Mouse (Mus musculus) common myeloid progenitor, adult 5-6 weeks (primary cell): Measurements from ENCODE around the gene Fkbp1b. TPM values are rescaled to one million over a fixed set of nuclear protein-coding genes. Genes with fewer than 3 reads are reported as not detected.
A peak's percentile ranks its signal among the peaks of the same experiment; 100 is the strongest.
"Not testable (repeated sequence)": the region's sequence is repeated elsewhere in the genome, so short reads cannot be mapped to it uniquely, and the experiment has no call there.

ENCODE experiments used
- ATAC-seq: replicated peaks from 2 replicates; pipeline ENCODE4 v1.8.0; 2016; ENCODE audit warnings: low read depth, mild to moderate bottlenecking, moderate TSS enrichment, inconsistent platforms; ENCODE audit not compliant: poor library complexity, severe bottlenecking
- total RNA-seq: library from RNA; stranded (forward); fragments of 200-1000, 187-1606 nt; gene quantifications from 2 replicates; pipeline ENCODE4 v1.2.3, GENCODE M21; 2017

Fkbp1b gene
- 2.8 and 8.4 TPM in 2 replicates for total RNA-seq

DNA sequence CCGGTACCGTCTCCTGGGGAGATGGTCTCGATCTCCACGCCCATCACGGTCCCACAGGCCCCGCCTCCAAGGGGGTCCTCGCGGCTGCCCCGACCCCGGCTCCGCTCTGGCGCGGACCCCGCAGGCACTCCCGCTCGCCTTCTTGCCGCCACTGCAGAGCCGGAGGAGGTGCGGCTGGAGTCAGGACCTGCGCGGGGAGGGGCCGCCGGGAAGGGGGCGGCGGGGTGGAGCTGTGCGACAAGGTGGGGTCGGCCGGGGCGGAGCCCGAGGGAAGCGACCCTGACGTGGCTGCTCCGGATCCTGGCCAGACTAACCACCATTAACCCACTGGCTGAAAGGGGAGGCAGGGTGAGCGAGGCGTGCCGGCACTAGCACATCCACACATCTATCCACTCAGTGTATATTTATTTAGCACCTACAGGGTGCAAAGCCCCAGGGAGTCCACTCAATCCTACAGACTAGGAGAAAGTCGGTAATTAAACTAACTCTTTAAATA is at the start of gene Fkbp1b:
Gene Fkbp1b (minus strand): TSS at position 200 of the 496 bp plus-strand sequence.
- peak; percentile 48 for ATAC-seq

DNA sequence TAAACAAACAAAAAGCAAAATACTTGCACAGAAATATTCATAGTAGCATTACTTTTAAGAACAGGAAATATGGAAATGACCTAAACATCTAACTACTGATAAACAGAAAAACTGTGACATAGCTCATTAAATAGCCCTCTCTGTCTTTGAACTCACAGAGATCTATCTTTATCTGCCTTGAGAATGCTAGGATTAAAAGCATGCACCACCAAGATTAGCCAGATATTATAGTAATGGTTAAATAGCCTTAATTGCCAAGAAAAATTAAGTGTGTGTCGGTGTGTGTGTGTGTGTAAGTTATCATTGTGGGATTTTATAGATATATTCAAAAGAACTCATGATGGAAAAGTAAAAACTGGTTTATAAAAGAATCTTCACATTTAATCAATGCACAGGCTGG is 48.5 kb upstream of the Fkbp1b start:
- no peak for ATAC-seq

DNA sequence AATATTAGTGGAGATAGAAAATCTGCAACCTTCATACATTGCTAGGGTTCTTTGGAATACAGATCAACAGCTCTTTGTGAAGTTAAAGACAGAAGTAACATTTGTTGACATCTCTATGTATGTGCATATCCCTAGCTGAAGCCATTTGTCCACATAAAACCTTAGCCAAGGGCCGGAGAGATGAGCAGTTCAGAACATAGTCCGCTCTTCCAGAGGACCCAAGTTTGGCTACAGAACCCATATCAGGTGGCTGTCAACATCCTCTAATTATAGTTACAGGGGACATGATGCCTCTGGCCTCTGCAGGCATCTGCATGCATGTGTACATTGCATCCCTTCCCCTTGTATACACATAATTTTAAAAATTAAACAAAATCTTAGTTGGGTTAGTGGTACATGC is 47.9 kb upstream of the Fkbp1b start:
- no peak for ATAC-seq

DNA sequence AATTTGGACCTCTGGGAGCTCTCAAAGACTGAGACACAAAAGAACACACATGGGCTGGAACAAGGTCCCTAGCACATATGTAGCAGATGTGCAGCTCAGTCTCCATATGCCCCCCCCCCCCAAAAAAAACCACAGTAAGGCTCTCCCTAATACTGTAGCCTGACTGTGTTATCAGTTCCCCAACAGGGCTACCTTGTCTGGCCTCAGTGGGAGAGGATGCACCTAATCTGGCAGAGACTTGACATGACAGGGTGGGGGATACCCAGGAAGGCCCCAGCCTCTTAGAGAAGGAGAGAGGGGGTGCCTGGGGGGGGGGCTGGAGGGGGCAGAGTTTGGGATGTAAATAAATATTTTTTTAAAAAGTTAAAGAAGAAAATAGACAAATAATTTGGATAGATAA is 47.3 kb upstream of the Fkbp1b start:
- ATAC-seq = no peak

DNA sequence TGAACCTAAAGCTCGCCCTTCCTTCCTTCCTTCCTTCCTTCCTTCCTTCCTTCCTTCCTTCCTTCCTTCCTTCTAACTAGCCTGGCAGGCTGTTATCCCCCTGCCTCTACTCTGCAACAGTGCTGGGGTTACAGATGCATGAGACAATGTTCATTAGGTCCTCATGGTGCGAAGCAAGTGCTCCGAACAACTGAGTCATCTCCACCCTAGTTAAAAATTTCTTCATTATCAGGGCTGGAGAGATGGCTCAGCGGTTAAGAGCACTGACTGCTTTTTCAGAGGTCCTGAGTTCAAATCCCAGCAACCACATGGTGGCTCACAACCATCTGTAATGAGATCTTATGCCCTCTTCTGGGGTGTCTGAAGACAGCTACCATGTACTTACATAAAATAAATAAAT is 45.2 kb upstream of the Fkbp1b start:
- not testable (repeated sequence) for ATAC-seq

DNA sequence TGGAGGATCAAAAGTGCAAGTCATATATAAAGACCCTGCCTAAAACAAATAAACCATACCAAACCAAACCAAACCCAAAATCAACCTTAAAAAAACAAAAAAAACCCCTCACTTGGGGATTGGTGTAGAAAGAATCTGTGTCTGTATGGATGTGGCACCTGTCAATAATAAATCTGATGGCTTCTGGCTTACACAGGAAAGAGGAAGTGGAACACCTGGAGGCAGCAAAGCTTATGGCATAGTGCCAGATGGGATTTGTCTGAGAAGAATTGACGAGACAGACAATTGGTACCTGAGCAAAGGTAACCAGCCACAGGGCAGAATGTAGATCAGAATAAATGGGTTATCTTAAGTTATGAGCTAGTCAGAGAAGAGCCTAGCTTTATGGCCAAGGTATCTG is 43.7 kb upstream of the Fkbp1b start:
- ATAC-seq = no peak

DNA sequence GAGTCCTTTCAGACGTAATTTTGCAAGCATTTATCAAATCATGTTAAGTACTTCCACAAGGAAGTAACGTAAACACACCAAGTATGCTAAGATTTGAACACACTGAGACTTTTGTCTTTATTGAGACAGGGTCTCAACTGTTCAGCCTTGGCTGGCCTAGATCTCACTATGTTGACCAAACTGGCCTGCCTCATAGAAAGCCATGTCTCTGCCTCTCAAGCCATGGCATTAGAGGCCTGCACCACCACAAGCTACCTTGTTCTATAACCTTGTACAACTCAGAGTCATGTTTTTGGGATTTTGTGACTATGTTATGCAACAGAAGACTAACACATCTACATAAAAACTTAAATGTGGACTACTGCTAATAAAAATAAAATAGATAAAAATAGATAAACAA is 40.7 kb upstream of the Fkbp1b start:
- no peak for ATAC-seq

DNA sequence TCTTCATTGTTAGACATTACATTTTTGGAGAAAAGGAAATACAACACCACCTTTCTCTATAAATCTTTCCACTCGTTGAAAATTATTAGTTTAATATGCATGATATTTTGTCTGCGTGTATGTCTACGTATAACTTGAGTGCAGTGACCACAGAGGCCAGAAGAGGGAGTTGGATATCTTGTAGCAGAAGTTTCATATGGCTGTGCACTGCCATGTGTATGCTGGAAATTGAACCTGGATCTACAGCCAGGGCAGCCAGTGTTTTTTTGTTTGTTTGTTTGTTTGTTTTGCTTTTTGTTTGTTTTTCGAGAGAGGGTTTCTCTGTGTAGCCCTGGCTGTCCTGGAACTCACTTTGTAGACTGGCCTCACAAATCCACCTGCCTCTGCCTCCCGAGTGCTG is 37.7 kb upstream of the Fkbp1b start:
- no peak for ATAC-seq

DNA sequence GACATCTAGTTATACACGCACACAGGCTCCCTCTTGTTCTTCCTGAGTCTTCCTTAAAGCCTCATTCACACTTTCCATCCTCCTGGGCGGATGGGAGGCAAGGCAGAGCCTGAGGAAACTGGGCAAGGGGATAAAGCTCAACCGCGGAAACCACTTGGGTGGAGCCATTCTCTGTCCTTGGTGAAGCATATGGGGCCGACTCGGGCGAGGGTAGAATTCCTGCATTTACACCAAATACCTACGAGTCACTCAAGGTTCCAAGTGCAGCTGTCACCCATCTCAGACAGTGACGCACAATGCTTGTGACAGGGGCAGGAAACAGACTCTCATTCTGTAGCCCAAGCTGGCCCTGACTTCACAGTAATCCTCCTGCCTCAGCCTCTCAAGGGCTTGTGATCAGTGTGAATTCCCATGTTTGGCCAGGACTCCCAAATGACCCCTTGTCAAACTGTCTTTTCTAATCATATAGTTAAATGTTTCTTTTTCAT is 36.9 kb upstream of the Fkbp1b start:
- ATAC-seq = peak; percentile 34

DNA sequence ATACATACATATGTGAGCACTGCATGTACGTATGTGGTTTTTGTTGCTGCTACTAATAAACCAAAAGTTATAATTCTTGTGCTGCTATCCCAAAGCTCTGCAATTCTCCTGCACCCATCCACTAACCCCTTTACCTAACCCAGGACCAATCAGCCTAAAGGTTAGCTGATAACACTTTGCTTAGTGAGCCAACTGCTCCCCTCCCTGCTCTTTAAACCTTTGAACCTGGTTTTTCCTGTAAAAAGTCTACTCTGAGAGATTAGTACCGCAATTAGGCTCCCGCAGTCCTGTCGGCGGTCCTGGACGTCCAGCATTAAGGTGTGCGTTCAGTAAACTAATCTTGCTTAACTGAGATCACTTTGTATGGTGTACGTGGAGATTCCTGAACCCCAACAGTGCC is 34.2 kb upstream of the Fkbp1b start:
- ATAC-seq = no peak

DNA sequence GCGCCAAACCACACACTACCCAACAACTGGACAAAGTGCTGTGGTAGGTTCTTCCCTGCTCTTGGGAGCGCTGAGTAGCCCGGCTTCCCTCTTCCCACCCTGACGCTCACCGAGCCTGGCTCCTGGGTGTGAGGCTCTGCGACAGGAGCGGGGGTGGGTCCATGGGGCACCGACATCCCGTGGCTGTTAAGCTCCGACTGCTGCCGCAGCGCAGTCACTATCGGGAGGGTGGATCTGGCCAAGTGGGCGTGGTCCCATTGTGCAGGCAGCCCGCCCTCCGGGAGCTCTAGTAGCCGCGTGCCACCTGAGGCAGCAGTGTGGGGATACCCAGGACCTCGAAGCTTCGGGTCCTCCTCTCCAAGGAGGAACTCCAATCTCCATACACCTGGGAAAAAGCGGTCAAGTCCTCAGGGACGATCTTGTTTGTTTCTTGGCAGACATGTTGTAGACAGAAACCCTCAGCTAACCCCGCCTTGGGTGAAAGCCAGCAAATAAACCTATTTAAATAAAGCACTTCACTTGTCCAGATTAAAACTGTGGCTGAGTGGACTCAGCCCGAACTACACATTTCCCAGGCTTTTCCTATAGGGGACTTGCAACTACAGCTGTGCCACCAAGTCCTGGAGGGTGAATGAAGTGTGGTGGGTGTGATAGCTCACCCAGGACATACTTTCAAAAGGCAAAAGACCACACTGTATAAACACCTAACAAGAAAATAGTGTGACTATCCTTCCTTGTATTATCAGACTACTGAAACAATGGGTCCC is 33.0 kb upstream of the Fkbp1b start, which contains the start of gene Mfsd2b:
Gene Mfsd2b (minus strand): TSS at position 199 of the 767 bp plus-strand sequence.
- ATAC-seq = peak; percentile 73

DNA sequence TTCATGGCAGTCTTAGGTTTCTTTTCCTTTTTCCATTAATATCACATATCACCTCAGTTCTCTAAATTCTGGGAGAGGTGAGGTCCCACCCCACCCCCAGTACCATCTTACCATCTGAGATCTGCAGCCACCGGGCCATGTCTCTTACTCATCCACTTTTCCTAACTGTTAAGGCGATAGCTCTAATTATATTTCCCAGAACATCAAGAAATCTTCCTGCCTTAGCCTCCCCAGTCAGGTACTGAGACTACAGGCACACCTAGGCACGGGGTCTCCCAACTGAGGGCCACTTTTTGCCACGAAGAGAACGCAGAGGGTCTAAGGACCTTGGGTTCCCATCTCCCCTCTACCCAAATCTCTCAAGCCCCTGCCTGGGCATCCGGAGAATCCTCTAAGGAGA is 32.1 kb upstream of the Fkbp1b start:
- ATAC-seq = no peak

DNA sequence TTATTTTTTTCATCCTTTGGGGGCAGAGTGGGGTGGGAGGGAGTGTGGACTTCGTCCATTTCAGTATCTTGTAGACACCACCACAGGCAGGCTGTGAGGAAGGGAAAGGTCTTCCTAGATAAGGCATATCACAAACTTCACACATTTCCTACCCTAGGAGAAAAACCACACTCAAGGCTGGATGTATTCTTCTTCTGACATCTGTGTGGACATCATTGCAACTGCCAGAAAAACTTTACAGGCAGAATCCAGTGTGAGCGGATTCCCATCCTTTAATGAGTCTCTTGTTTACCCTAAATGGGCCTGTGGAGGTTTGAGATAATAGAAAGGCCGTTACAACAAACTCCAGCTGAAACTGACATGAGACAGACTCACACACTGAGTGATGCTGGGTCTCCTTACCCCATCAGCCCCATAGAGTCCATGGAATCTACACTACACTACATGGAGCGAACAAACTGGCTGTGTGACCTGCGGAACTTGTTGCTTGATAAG is 31.6 kb upstream of the Fkbp1b start:
- peak; percentile 64 for ATAC-seq

DNA sequence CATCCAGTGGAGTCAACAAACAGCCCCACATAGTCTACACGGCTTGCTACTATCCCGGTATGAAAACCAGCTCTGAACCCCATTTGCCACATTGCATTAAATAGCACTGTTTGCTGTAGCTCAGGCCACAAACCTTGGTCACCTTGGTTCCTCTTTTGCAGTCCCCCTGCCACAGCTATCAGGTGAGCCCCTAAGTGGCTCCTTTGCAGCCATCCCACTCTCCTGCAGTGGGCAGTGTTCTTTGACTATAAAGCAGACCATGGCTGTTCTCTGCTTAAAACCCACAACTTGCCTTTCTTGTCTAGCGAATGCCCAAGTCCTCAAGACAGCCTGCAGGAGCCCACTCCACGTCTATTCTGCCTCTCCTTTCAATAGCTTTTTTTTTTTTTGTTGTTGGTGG is 30.9 kb upstream of the Fkbp1b start:
- no peak for ATAC-seq

DNA sequence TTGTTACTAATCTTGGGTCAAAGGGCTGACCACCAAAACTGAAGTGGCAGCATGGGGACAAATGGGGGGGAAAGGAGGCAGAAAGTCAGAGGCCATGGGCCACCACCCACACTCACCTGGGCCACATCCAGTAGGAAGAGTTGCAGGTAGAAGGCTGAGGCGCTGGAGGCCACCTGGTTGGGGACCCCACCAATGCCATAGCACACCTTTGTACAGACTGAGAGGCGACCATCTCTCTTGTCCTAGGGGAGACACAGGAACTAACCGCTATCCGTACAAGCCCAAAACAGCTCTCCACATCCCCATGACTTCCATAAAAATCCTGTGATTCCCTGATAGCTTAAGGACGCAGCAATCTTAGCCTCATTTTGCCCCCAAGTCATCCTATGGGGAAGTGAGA is 29.9 kb upstream of the Fkbp1b start:
- no peak for ATAC-seq

DNA sequence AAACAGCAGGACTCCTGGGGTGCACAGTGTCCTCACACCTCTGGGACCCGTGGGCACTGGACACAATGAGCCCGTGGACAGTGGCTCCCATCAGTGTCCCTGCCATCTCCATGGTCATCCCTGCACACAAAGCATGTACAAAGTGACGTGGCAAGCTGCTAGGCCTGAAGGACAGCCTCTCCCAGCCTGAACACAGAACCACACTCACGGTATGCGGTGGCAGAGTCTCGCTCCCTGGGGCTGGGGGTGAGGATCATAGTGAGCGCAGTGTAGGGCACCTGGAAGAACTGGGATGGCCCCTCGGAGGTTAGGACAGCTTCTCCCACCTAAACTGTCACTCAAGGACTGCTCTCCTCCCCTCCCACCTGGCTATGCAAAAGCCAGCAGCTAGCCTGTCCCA is 27.5 kb upstream of the Fkbp1b start:
- no peak for ATAC-seq

DNA sequence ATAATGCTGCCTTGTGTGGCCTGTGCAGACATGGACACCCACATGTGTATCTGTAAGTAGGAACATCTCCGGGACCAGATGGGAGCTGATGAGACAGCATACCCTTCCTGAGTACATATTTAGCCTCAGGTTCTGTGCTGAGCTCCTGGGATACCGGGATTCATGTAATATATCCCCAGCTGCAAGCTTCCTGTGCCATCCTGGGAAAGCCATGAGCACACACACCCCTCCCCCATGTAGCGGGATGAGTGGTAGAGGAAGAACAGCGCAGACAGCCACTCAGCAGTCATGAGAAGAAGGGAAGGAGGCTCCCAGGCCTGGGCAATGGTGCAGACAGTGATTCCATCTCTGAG is 22.9 kb upstream of the Fkbp1b start:
- ATAC-seq = no peak

DNA sequence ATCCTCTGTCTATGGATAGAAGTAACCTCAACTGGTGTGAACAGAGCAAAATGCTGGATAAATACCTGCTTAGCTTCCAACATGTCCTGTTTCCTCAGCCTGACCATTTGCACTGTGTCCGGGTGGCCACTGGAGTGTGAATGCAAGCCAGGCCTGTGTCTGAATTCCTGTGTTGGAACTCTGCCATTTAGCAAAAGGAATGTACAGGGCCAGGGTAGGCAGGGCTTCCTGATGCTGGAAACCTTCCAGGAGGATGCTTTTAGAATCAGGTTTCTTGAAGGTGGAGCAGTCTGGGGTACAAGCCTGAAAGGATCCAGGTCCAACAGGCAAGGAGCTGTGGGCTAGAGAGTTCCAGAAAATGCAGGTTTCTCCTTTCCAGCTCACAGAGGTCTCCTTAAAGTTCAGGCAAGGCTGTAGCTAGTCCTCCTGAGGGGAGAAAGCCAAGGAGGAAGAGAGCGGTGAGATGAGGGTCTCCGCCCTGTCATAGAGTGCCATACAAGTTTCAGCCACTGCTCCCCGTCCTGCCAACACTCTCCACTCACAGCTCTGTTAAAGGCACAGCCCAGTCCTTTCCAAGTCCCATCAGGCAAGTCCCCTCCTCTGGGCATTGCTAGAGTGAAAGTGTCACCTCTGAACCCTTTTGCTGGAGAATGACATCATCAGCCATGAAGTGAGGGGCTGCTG is 22.4 kb upstream of the Fkbp1b start:
- ATAC-seq = no peak

DNA sequence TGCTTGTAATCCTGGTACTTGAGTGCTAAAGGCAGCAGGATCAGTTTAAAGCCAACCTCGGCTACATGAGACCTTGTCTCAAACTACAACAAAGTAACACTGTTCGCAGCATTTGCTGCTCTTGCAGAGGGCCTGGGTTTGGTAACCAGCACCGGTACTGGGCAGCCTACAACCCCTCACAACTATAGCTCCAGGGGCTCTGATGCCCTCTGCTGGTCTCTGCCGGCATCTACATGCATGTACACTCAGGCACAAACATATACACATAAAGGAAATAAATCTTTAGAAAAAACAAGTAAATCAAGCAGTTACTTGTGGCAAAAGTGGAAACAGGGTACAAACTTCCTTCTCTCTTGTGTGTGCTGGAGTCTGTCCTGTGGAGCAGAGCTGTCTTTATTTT is 21.3 kb upstream of the Fkbp1b start:
- peak; percentile 59 for ATAC-seq

DNA sequence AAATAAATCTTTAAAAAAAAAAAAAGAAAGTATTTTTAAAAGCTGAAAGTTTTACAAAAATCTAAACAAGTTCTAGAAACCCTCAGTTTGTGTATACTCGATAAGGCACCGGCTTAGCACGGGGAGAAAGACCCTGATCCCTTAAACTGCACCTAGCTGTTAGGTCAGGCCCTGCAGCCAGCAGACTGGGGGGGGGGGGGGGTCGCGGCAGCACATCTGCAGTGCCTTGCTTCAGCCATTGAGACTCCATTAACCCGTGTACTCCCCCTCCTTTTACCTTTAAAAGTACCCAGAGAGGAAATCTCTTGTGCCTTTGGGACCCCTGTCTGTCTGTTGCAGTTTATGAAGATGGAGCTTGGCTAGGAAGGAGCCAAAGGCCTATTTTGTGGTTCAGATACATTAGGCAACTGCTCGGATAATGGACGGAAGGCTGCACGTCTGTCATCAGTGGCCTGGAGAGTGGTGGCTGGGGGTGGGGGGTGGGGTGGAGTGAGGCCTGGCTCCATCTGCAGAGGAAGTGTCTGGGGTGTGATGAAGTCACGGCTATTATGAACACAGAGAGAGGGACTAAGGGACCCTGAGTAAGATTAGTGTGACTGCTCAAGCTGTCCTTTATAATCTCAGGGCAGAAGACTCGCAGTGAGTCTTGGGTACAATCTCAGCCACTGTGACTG is 18.0 kb upstream of the Fkbp1b start:
- peak; percentile 48 for ATAC-seq

DNA sequence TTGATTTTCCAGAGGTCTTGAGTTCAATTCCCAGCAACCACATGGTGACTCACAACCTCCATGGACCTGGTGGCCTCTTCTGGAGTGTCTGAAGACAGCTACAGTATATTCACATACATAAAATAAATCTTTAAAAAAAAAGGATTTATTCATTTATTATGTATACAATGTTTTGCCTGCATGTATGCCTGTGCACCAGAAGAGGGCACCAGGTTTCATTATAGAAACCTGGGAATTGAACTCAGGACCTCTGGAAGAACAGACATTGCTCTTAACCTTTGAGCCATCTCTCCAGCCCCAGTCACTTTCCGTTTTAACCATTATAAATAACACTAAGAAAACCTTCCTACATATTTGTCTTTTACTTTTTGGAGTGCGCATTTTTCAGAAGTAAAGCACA is 15.4 kb upstream of the Fkbp1b start:
- no peak for ATAC-seq
